Mouse (Mus musculus): ENCODE data around the gene Bhlhe23. TPM values are rescaled to one million over a fixed set of nuclear protein-coding genes. Genes with fewer than 3 reads are reported as not detected.

The Bhlhe23 gene
- total and polyA plus RNA-seq, 3 experiments, result not detected

GRCm38 (mm10) chr2:180788843-180789242, 12.1 kb upstream of the Bhlhe23 start:
- no peak for TF ChIP-seq MYC (IDR thresholded peaks at IDR 0.05; ENCODE audit: low read depth, low read length)
- no peak for TF ChIP-seq ETS1 (conservative IDR thresholded peaks at IDR 0.05; ENCODE audit: low read depth, low read length)
- no peak for TF ChIP-seq KAT2A (IDR thresholded peaks at IDR 0.05; ENCODE audit: insufficient replicate concordance, low read length)
- no peak for TF ChIP-seq ZC3H11A (IDR thresholded peaks at IDR 0.05; ENCODE audit: low read depth, low read length)
- TF ChIP-seq CTCF (conservative IDR thresholded peaks at IDR 0.05 in 1 of 2, IDR thresholded peaks at IDR 0.05 in 1 of 2; ENCODE audit: low read depth in 2 of 2, low read length in 2 of 2), result no peak
- no peak for TF ChIP-seq JUN (IDR thresholded peaks at IDR 0.05; ENCODE audit: insufficient read depth, low read depth, low read length)
- no peak for TF ChIP-seq RCOR1 (conservative IDR thresholded peaks at IDR 0.05; ENCODE audit: low read depth, low read length)
- no peak for TF ChIP-seq EP300 (IDR thresholded peaks at IDR 0.05; ENCODE audit: low read length)
- no peak for TF ChIP-seq ELF1 (IDR thresholded peaks at IDR 0.05; ENCODE audit: low read depth, low read length)
- no peak for TF ChIP-seq ZKSCAN1 (IDR thresholded peaks at IDR 0.05; ENCODE audit: borderline replicate concordance, low read depth, low read length)
- TF ChIP-seq SMC3 (IDR thresholded peaks at IDR 0.05; ENCODE audit: low read depth, low read length), result no peak
- no peak for TF ChIP-seq E2F4 (IDR thresholded peaks at IDR 0.05; ENCODE audit: insufficient replicate concordance, low read depth, low read length)
- no peaks in the 10 kb centered on the region for H3K79me2 ChIP-seq (replicated peaks; ENCODE audit: control insufficient read depth, extremely low read depth, insufficient read depth, poor library complexity, severe bottlenecking)
- dilution Hi-C loops (cut with MboI; ENCODE audit: extremely low pct_ligation_motif_present, extremely low pct_unique_long_range_greater_than_20kb, low sequenced_read_pairs) (no loop called here), in situ Hi-C loops (cut with MboI; ENCODE audit: low pct_ligation_motif_present, low pct_unique_long_range_greater_than_20kb, low sequenced_read_pairs) (no loop called here)
- H3K4me3 ChIP-seq (replicated peaks in 1 of 3; ENCODE audit: low read depth in 2 of 3, low read length in 2 of 3, poor library complexity in 1 of 3), result no peak overlapping the region
- H3K4me2 ChIP-seq (ENCODE audit: insufficient read depth, low read depth, poor library complexity, severe bottlenecking), result no peak overlapping the region
- DNase-seq (ENCODE audit: extremely low read depth), result no peak
- no peaks in the 10 kb centered on the region for H3K36me3 ChIP-seq (replicated peaks in 1 of 2; ENCODE audit: control insufficient read depth in 1 of 2, insufficient read depth in 1 of 2, low read length in 1 of 2)
- H3K27me3 ChIP-seq (replicated peaks), result peaks cover 84% of the 10 kb centered on the region
- H3K9me3 ChIP-seq (replicated peaks; ENCODE audit: low read length), result no peaks in the 10 kb centered on the region
- no peak overlapping the region for H3K27ac ChIP-seq (ENCODE audit: insufficient read depth, low read depth)
- H3K9ac ChIP-seq (ENCODE audit: insufficient read depth, low read depth), result no peak overlapping the region
- no peaks in the 10 kb centered on the region for H3K4me1 ChIP-seq (ENCODE audit: control insufficient read depth in 1 of 2, insufficient read depth in 2 of 2)

- H3K9ac ChIP-seq (ENCODE audit: insufficient read depth, low read depth), result no peak overlapping the region
- H3K4me1 ChIP-seq (ENCODE audit: control insufficient read depth in 1 of 2, insufficient read depth in 2 of 2), result no peaks in the 10 kb centered on the region
- no peaks in the 10 kb centered on the region for H3K9me3 ChIP-seq (replicated peaks; ENCODE audit: low read length)
- no peak overlapping the region for H3K4me3 ChIP-seq (replicated peaks in 1 of 3; ENCODE audit: low read depth in 2 of 3, low read length in 2 of 3, poor library complexity in 1 of 3)
- no peaks in the 10 kb centered on the region for H3K79me2 ChIP-seq (replicated peaks; ENCODE audit: control insufficient read depth, extremely low read depth, insufficient read depth, poor library complexity, severe bottlenecking)
- dilution Hi-C loops (cut with MboI; ENCODE audit: extremely low pct_ligation_motif_present, extremely low pct_unique_long_range_greater_than_20kb, low sequenced_read_pairs), result no loop called here
- H3K4me2 ChIP-seq (ENCODE audit: insufficient read depth, low read depth, poor library complexity, severe bottlenecking), result no peak overlapping the region
- DNase-seq (ENCODE audit: extremely low read depth), result no peak
- in situ Hi-C loops (cut with MboI; ENCODE audit: low pct_ligation_motif_present, low pct_unique_long_range_greater_than_20kb, low sequenced_read_pairs), result no loop called here
- peaks cover 83% of the 10 kb centered on the region for H3K27me3 ChIP-seq (replicated peaks)
- no peak for TF ChIP-seq NELFE (IDR thresholded peaks at IDR 0.05; ENCODE audit: low read depth, low read length)
- TF ChIP-seq ELF1 (IDR thresholded peaks at IDR 0.05; ENCODE audit: low read depth, low read length), result no peak
- no peak for TF ChIP-seq SMC3 (IDR thresholded peaks at IDR 0.05; ENCODE audit: low read depth, low read length)
- no peaks in the 10 kb centered on the region for H3K36me3 ChIP-seq (replicated peaks in 1 of 2; ENCODE audit: control insufficient read depth in 1 of 2, insufficient read depth in 1 of 2, low read length in 1 of 2)
- H3K27ac ChIP-seq (ENCODE audit: insufficient read depth, low read depth), result no peak overlapping the region
Observed at GRCm38 (mm10) chr2:180788386-180788785, 11.7 kb upstream of the Bhlhe23 start.

Measured in CH12.LX (cell line).